Mouse (Mus musculus): ENCODE data around the gene Ssh3. TPM values are rescaled to one million over a fixed set of nuclear protein-coding genes. Genes with fewer than 3 reads are reported as not detected.

Gene Ssh3
- polyA plus RNA-seq, 1 experiment from 2014 or later = 3.6 TPM

GRCm38 (mm10) chr19:4219943-4220342 is 49.0 kb downstream of the Ssh3 start:
- no peak overlapping the region for H3K9ac ChIP-seq

GRCm38 (mm10) chr19:4218784-4219183 is 50.2 kb downstream of the Ssh3 start:
- no peak overlapping the region for H3K9ac ChIP-seq
- H3K27ac ChIP-seq = no peak overlapping the region
- no peak overlapping the region for H3K4me3 ChIP-seq
- peaks cover 38% of the 10 kb centered on the region for H3K27me3 ChIP-seq
- H3K9me3 ChIP-seq (replicated peaks) = no peaks in the 10 kb centered on the region
- WGBS = 83% methylated on average over 1 of the region's 1 CpGs
- peaks cover 42% of the 10 kb centered on the region for H3K4me1 ChIP-seq
- H3K4me2 ChIP-seq = no peak overlapping the region
- ATAC-seq = no peak
- H3K36me3 ChIP-seq (ENCODE audit: poor library complexity, severe bottlenecking) = no peaks in the 10 kb centered on the region

More at GRCm38 (mm10) chr19:4219943-4220342, 49.0 kb downstream of the Ssh3 start:
- Histone ChIP-seq H3K4me3 (no peak overlapping the region), H3K27ac (no peak overlapping the region), H3K4me2 (no peak overlapping the region), H3K27me3 (peaks cover 28% of the 10 kb centered on the region), H3K9me3 (replicated peaks) (no peaks in the 10 kb centered on the region), H3K36me3 (ENCODE audit: poor library complexity, severe bottlenecking) (no peaks in the 10 kb centered on the region), H3K4me1 (peaks cover 30% of the 10 kb centered on the region)
- 74% methylated on average over 6 of the region's 6 CpGs for WGBS
- no peak for ATAC-seq

- H3K9me3 ChIP-seq (replicated peaks) = no peaks in the 10 kb centered on the region
- H3K9ac ChIP-seq = no peak overlapping the region
- 67% methylated on average over 1 of the region's 11 CpGs for WGBS
- no peak overlapping the region for H3K4me3 ChIP-seq
- H3K4me1 ChIP-seq = peaks cover 47% of the 10 kb centered on the region
- ATAC-seq = no peak
- H3K36me3 ChIP-seq (ENCODE audit: poor library complexity, severe bottlenecking) = no peaks in the 10 kb centered on the region
- peaks cover 40% of the 10 kb centered on the region for H3K27me3 ChIP-seq
- no peak overlapping the region for H3K4me2 ChIP-seq
- H3K27ac ChIP-seq = no peak overlapping the region
These were observed 50.7 kb downstream of the Ssh3 start for GRCm38 (mm10) chr19:4218293-4218692.

GRCm38 (mm10) chr19:4217855-4218254 is 51.1 kb downstream of the Ssh3 start:
- Histone ChIP-seq H3K36me3 (ENCODE audit: poor library complexity, severe bottlenecking) (no peaks in the 10 kb centered on the region), H3K4me3 (no peak overlapping the region), H3K9me3 (replicated peaks) (no peaks in the 10 kb centered on the region), H3K4me2 (no peak overlapping the region), H3K27me3 (peaks cover 45% of the 10 kb centered on the region), H3K4me1 (peaks cover 51% of the 10 kb centered on the region), H3K9ac (no peak overlapping the region), H3K27ac (no peak overlapping the region)
- ATAC-seq = no peak
- 34% methylated on average over 3 of the region's 3 CpGs for WGBS

- Histone ChIP-seq H3K27me3 (peaks cover 50% of the 10 kb centered on the region), H3K4me2 (no peak overlapping the region), H3K36me3 (ENCODE audit: poor library complexity, severe bottlenecking) (no peaks in the 10 kb centered on the region), H3K4me1 (peaks cover 57% of the 10 kb centered on the region), H3K9me3 (replicated peaks) (no peaks in the 10 kb centered on the region), H3K27ac (no peak overlapping the region), H3K9ac (no peak overlapping the region), H3K4me3 (no peak overlapping the region)
- ATAC-seq = no peak
- whole genome bisulfite sequencing = 5% methylated on average over 5 of the region's 5 CpGs
These were observed 51.8 kb downstream of the Ssh3 start for GRCm38 (mm10) chr19:4217140-4217539.

- peaks cover 59% of the 10 kb centered on the region for H3K27me3 ChIP-seq
- WGBS = 24% methylated on average over 14 of the region's 14 CpGs
- peaks cover 56% of the 10 kb centered on the region for H3K4me1 ChIP-seq
- H3K27ac ChIP-seq = no peak overlapping the region
- H3K4me3 ChIP-seq = no peak overlapping the region
- no peak overlapping the region; the same call in 1 of the 2 replicates for H3K4me2 ChIP-seq
- H3K36me3 ChIP-seq (ENCODE audit: poor library complexity, severe bottlenecking) = no peaks in the 10 kb centered on the region
- ATAC-seq = no peak
- no peak overlapping the region for H3K9ac ChIP-seq
- no peaks in the 10 kb centered on the region for H3K9me3 ChIP-seq (replicated peaks)
These were observed 52.8 kb downstream of the Ssh3 start for GRCm38 (mm10) chr19:4216041-4216685.

GRCm38 (mm10) chr19:4215451-4215840 is 53.5 kb downstream of the Ssh3 start:
- Histone ChIP-seq H3K27me3 (peaks cover 62% of the 10 kb centered on the region), H3K36me3 (ENCODE audit: poor library complexity, severe bottlenecking) (no peaks in the 10 kb centered on the region), H3K4me2 (peak overlapping the region; percentile 99), H3K9ac (peak overlapping the region; percentile 77), H3K4me1 (peaks cover 49% of the 10 kb centered on the region), H3K27ac (no peak overlapping the region), H3K4me3 (peak overlapping the region; percentile 59), H3K9me3 (replicated peaks) (no peaks in the 10 kb centered on the region)
- ATAC-seq = no peak
- WGBS = 1% methylated on average over 13 of the region's 21 CpGs

- WGBS = under 1% methylated on average over 42 of the region's 81 CpGs
- ATAC-seq = peak; percentile 27; the same call in 1 of the 2 replicates
These were observed 54.1 kb downstream of the Ssh3 start for GRCm38 (mm10) chr19:4214771-4215450.

GRCm38 (mm10) chr19:4214071-4214770 is 54.8 kb downstream of the Ssh3 start, which contains the start of the genes Clcf1 and AC109138.7:
Gene Clcf1, plus strand, starts transcription at chr19:4214238.
Gene AC109138.7, plus strand, starts transcription at chr19:4214357.
- under 1% methylated on average over 44 of the region's 49 CpGs for WGBS
- peak; percentile 60; the same call in 1 of the 2 replicates for ATAC-seq
- H3K9me3 ChIP-seq (replicated peaks) = no peaks in the 10 kb centered on the region

More at GRCm38 (mm10) chr19:4214771-4215450, 54.1 kb downstream of the Ssh3 start:
- Histone ChIP-seq H3K4me3 (peak overlapping the region; percentile 59), H3K9me3 (replicated peaks) (no peaks in the 10 kb centered on the region), H3K27ac (no peak overlapping the region), H3K9ac (peak overlapping the region; percentile 77), H3K4me2 (peak overlapping the region; percentile 99), H3K36me3 (ENCODE audit: poor library complexity, severe bottlenecking) (no peaks in the 10 kb centered on the region), H3K27me3 (peaks cover 62% of the 10 kb centered on the region), H3K4me1 (peaks cover 44% of the 10 kb centered on the region)

GRCm38 (mm10) chr19:4213524-4213974 is 55.4 kb downstream of the Ssh3 start:
- Histone ChIP-seq H3K4me1 (peaks cover 43% of the 10 kb centered on the region), H3K4me2 (peak overlapping the region; percentile 99), H3K4me3 (peak overlapping the region; percentile 59; the same call in 1 of the 2 replicates), H3K9me3 (replicated peaks) (no peaks in the 10 kb centered on the region), H3K36me3 (ENCODE audit: poor library complexity, severe bottlenecking) (no peaks in the 10 kb centered on the region), H3K9ac (peak overlapping the region; percentile 77; the same call in 1 of the 2 replicates), H3K27me3 (peaks cover 62% of the 10 kb centered on the region), H3K27ac (no peak overlapping the region)
- ATAC-seq = no peak
- WGBS = 7% methylated on average over 9 of the region's 9 CpGs

More at GRCm38 (mm10) chr19:4214071-4214770, 54.8 kb downstream of the Ssh3 start, which contains the start of the genes Clcf1 and AC109138.7:
- Histone ChIP-seq H3K4me3 (peak within 1 kb of the TSS; percentile 59), H3K27ac (no peak within 1 kb of the TSS), H3K27me3 (peaks cover 62% of the 10 kb centered on the region), H3K4me1 (peaks cover 43% of the 10 kb centered on the region), H3K36me3 (ENCODE audit: poor library complexity, severe bottlenecking) (no peaks in the 10 kb centered on the region), H3K9ac (peak within 1 kb of the TSS; percentile 77), H3K4me2 (peak within 1 kb of the TSS; percentile 99)

GRCm38 (mm10) chr19:4211891-4212588 is 56.9 kb downstream of the Ssh3 start:
- 17% methylated on average over 4 of the region's 4 CpGs for WGBS

More at GRCm38 (mm10) chr19:4211891-4212588, 56.9 kb downstream of the Ssh3 start:
- Histone ChIP-seq H3K27ac (no peak overlapping the region), H3K36me3 (ENCODE audit: poor library complexity, severe bottlenecking) (no peaks in the 10 kb centered on the region), H3K9me3 (replicated peaks) (no peaks in the 10 kb centered on the region), H3K27me3 (peaks cover 57% of the 10 kb centered on the region), H3K4me1 (peaks cover 40% of the 10 kb centered on the region), H3K9ac (no peak overlapping the region), H3K4me2 (no peak overlapping the region), H3K4me3 (no peak overlapping the region)
- ATAC-seq = no peak

Measured in forebrain, embryonic 13.5 days (tissue).